Mouse (Mus musculus) neural tube, embryonic 15.5 days (tissue): ENCODE measurements around the gene Bicdl1. TPM values are rescaled to one million over a fixed set of nuclear protein-coding genes. Genes with fewer than 3 reads are reported as not detected.
A peak's percentile ranks its signal among the peaks of the same experiment; 100 is the strongest.

ENCODE experiments used
- ATAC-seq: fragments of 200-750 bp; cut with Nextera tagmentation; 2 replicates; pipeline ENCODE4 v1.8.0; 2017; ENCODE audit warnings: mild to moderate bottlenecking, moderate TSS enrichment, moderate library complexity; ENCODE audit not compliant: low FRiP score
- H3K27ac ChIP-seq: fragments of 300-500 bp; sonication (generic); replicated peaks from 2 replicates; pipeline ENCODE4 v1.5.1; 2015; ENCODE audit warnings: mild to moderate bottlenecking, inconsistent platforms
- H3K27me3 ChIP-seq: fragments of 300-500 bp; sonication (generic); replicated peaks from 2 replicates; pipeline ENCODE4 v1.6.1; 2015; ENCODE audit warnings: inconsistent platforms
- H3K36me3 ChIP-seq: fragments of 300-500 bp; sonication (generic); 2 replicates; pipeline ENCODE4 v1.6.1; 2015; ENCODE audit warnings: inconsistent platforms
- H3K4me1 ChIP-seq: fragments of 300-500 bp; sonication (generic); 2 replicates; pipeline ENCODE4 v1.6.1; 2015; ENCODE audit warnings: inconsistent platforms
- H3K4me2 ChIP-seq: fragments of 300-500 bp; sonication (generic); 2 replicates; pipeline ENCODE4 v1.6.1; 2015; ENCODE audit warnings: inconsistent platforms, mild to moderate bottlenecking, moderate library complexity
- H3K4me3 ChIP-seq: fragments of 300-500 bp; sonication (generic); replicated peaks from 2 replicates; pipeline ENCODE4 v1.5.1; 2015; ENCODE audit warnings: mild to moderate bottlenecking, inconsistent platforms
- H3K9ac ChIP-seq: fragments of 300-500 bp; sonication (generic); replicated peaks from 2 replicates; pipeline ENCODE4 v1.6.1; 2015; ENCODE audit warnings: mild to moderate bottlenecking, inconsistent platforms
- H3K9me3 ChIP-seq: fragments of 300-500 bp; sonication (generic); replicated peaks from 2 replicates; pipeline ENCODE4 v1.6.1; 2016; ENCODE audit warnings: inconsistent platforms
- WGBS: fragments of 180-500 bp; shearing (Covaris S2); methylation state at CpG from one replicate; pipeline ENCODE4 v1.1.7; 2015; ENCODE audit warnings: mixed read lengths; 5-methylcytosine and 5-hydroxymethylcytosine counted together
- polyA plus RNA-seq: library from polyadenylated mRNA; unstranded; fragments of >200 nt; fragmentation: Nextera tagmentation; extraction: Ambion mirVana; gene quantifications from 2 replicates; pipeline ENCODE4 v1.2.1, GENCODE M21; 2015

The Bicdl1 gene
- polyA plus RNA-seq, 1 experiment from 2014 or later, result 44.0 TPM

- ATAC-seq, result no peak
- no peaks in the 10 kb centered on the region for H3K36me3 ChIP-seq
- H3K4me2 ChIP-seq, result no peak overlapping the region
- H3K9me3 ChIP-seq, result no peaks in the 10 kb centered on the region
- H3K4me1 ChIP-seq, result peaks cover 3% of the 10 kb centered on the region; the same call in 1 of the 2 replicates
- no peak overlapping the region for H3K9ac ChIP-seq
- no peak overlapping the region for H3K27ac ChIP-seq
- no peak overlapping the region for H3K4me3 ChIP-seq
- H3K27me3 ChIP-seq, result no peaks in the 10 kb centered on the region
- WGBS, result 82% methylated on average over 4 of the region's 4 CpGs
These were observed 30.2 kb downstream of the Bicdl1 start for GRCm38 (mm10) chr5:115701215-115701614.

GRCm38 (mm10) chr5:115696811-115697210 lies 34.6 kb downstream of the Bicdl1 start:
- Histone ChIP-seq H3K4me1 (peaks cover 7% of the 10 kb centered on the region), H3K36me3 (no peaks in the 10 kb centered on the region), H3K9me3 (no peaks in the 10 kb centered on the region), H3K27me3 (no peaks in the 10 kb centered on the region), H3K9ac (no peak overlapping the region), H3K27ac (no peak overlapping the region), H3K4me3 (no peak overlapping the region), H3K4me2 (no peak overlapping the region)
- ATAC-seq, result no peak
- WGBS, result 86% methylated on average over 5 of the region's 5 CpGs

GRCm38 (mm10) chr5:115695191-115695770 lies 36.1 kb downstream of the Bicdl1 start:
- H3K4me1 ChIP-seq, result peaks cover 7% of the 10 kb centered on the region
- no peak for ATAC-seq
- H3K4me3 ChIP-seq, result no peak overlapping the region
- H3K9ac ChIP-seq, result no peak overlapping the region
- H3K9me3 ChIP-seq, result no peaks in the 10 kb centered on the region
- 40% methylated on average over 6 of the region's 6 CpGs for WGBS
- no peak overlapping the region for H3K4me2 ChIP-seq
- no peaks in the 10 kb centered on the region for H3K27me3 ChIP-seq
- no peaks in the 10 kb centered on the region for H3K36me3 ChIP-seq
- no peak overlapping the region for H3K27ac ChIP-seq

GRCm38 (mm10) chr5:115693271-115693670 lies 38.1 kb downstream of the Bicdl1 start:
- H3K36me3 ChIP-seq, result no peaks in the 10 kb centered on the region
- no peaks in the 10 kb centered on the region for H3K27me3 ChIP-seq
- ATAC-seq, result no peak
- no peaks in the 10 kb centered on the region for H3K9me3 ChIP-seq
- 57% methylated on average over 3 of the region's 3 CpGs for WGBS
- no peak overlapping the region for H3K4me3 ChIP-seq
- H3K9ac ChIP-seq, result no peak overlapping the region
- no peak overlapping the region for H3K27ac ChIP-seq
- no peak overlapping the region for H3K4me2 ChIP-seq
- peaks cover 4% of the 10 kb centered on the region; the same call in 1 of the 2 replicates for H3K4me1 ChIP-seq

GRCm38 (mm10) chr5:115686716-115687115 lies 44.7 kb downstream of the Bicdl1 start:
- H3K4me1 ChIP-seq, result no peaks in the 10 kb centered on the region
- WGBS, result 63% methylated on average over 7 of the region's 7 CpGs
- H3K9me3 ChIP-seq, result no peaks in the 10 kb centered on the region
- H3K27me3 ChIP-seq, result no peaks in the 10 kb centered on the region
- ATAC-seq, result no peak
- H3K4me2 ChIP-seq, result no peak overlapping the region
- H3K9ac ChIP-seq, result no peak overlapping the region
- no peak overlapping the region for H3K27ac ChIP-seq
- no peaks in the 10 kb centered on the region for H3K36me3 ChIP-seq
- no peak overlapping the region for H3K4me3 ChIP-seq

- ATAC-seq, result no peak
- H3K4me2 ChIP-seq, result no peak overlapping the region
- no peaks in the 10 kb centered on the region for H3K36me3 ChIP-seq
- no peaks in the 10 kb centered on the region for H3K4me1 ChIP-seq
- no peak overlapping the region for H3K4me3 ChIP-seq
- no peaks in the 10 kb centered on the region for H3K9me3 ChIP-seq
- no peak overlapping the region for H3K27ac ChIP-seq
- no peaks in the 10 kb centered on the region for H3K27me3 ChIP-seq
- WGBS, result 88% methylated on average over 10 of the region's 10 CpGs
- no peak overlapping the region for H3K9ac ChIP-seq
These were observed 46.3 kb downstream of the Bicdl1 start for GRCm38 (mm10) chr5:115685126-115685525.

GRCm38 (mm10) chr5:115671846-115672245 lies 59.6 kb downstream of the Bicdl1 start:
- Histone ChIP-seq H3K4me2 (no peak overlapping the region), H3K4me3 (no peak overlapping the region), H3K27me3 (no peaks in the 10 kb centered on the region), H3K27ac (no peak overlapping the region), H3K4me1 (no peaks in the 10 kb centered on the region), H3K9ac (no peak overlapping the region), H3K36me3 (peaks cover 13% of the 10 kb centered on the region), H3K9me3 (no peaks in the 10 kb centered on the region)
- WGBS, result 67% methylated on average over 8 of the region's 8 CpGs
- ATAC-seq, result no peak

GRCm38 (mm10) chr5:115670406-115670805 lies 61.0 kb downstream of the Bicdl1 start:
- peaks cover 4% of the 10 kb centered on the region; the same call in 1 of the 2 replicates for H3K4me1 ChIP-seq
- H3K4me3 ChIP-seq, result no peak overlapping the region
- H3K9me3 ChIP-seq, result no peaks in the 10 kb centered on the region
- H3K27me3 ChIP-seq, result no peaks in the 10 kb centered on the region
- no peak overlapping the region for H3K27ac ChIP-seq
- WGBS, result 87% methylated on average over 2 of the region's 2 CpGs
- no peak for ATAC-seq
- no peak overlapping the region for H3K4me2 ChIP-seq
- no peak overlapping the region for H3K9ac ChIP-seq
- peaks cover 14% of the 10 kb centered on the region for H3K36me3 ChIP-seq

- Histone ChIP-seq H3K36me3 (peaks cover 18% of the 10 kb centered on the region), H3K4me2 (no peak overlapping the region), H3K4me3 (no peak overlapping the region), H3K27ac (no peak overlapping the region), H3K9ac (no peak overlapping the region), H3K9me3 (no peaks in the 10 kb centered on the region), H3K27me3 (no peaks in the 10 kb centered on the region), H3K4me1 (peaks cover 4% of the 10 kb centered on the region; the same call in 1 of the 2 replicates)
- ATAC-seq, result no peak
- 90% methylated on average over 11 of the region's 11 CpGs for WGBS
These were observed 61.4 kb downstream of the Bicdl1 start for GRCm38 (mm10) chr5:115669974-115670373.

GRCm38 (mm10) chr5:115668986-115669385 lies 62.4 kb downstream of the Bicdl1 start:
- no peaks in the 10 kb centered on the region for H3K9me3 ChIP-seq
- no peak for ATAC-seq
- peaks cover 18% of the 10 kb centered on the region for H3K36me3 ChIP-seq
- H3K27ac ChIP-seq, result no peak overlapping the region
- H3K4me3 ChIP-seq, result no peak overlapping the region
- no peak overlapping the region for H3K9ac ChIP-seq
- WGBS, result 86% methylated on average over 12 of the region's 12 CpGs
- H3K27me3 ChIP-seq, result no peaks in the 10 kb centered on the region
- H3K4me1 ChIP-seq, result peaks cover 4% of the 10 kb centered on the region; the same call in 1 of the 2 replicates
- H3K4me2 ChIP-seq, result no peak overlapping the region

- no peak for ATAC-seq
- no peak overlapping the region for H3K9ac ChIP-seq
- no peak overlapping the region for H3K4me2 ChIP-seq
- no peaks in the 10 kb centered on the region for H3K27me3 ChIP-seq
- H3K9me3 ChIP-seq, result no peaks in the 10 kb centered on the region
- no peak overlapping the region for H3K4me3 ChIP-seq
- H3K27ac ChIP-seq, result no peak overlapping the region
- WGBS, result 25% methylated on average over 7 of the region's 7 CpGs
- H3K36me3 ChIP-seq, result peaks cover 23% of the 10 kb centered on the region; the same call in 1 of the 2 replicates
- H3K4me1 ChIP-seq, result peaks cover 4% of the 10 kb centered on the region; the same call in 1 of the 2 replicates
These were observed 63.5 kb downstream of the Bicdl1 start for GRCm38 (mm10) chr5:115667894-115668293.

GRCm38 (mm10) chr5:115667210-115667609 lies 64.2 kb downstream of the Bicdl1 start:
- Histone ChIP-seq H3K36me3 (peaks cover 28% of the 10 kb centered on the region; the same call in 1 of the 2 replicates), H3K4me3 (no peak overlapping the region), H3K4me1 (peaks cover 4% of the 10 kb centered on the region; the same call in 1 of the 2 replicates), H3K9ac (no peak overlapping the region), H3K27ac (0 out of 2 replicates have a peak overlapping the region, but pooled peaks have one; percentile 11), H3K27me3 (no peaks in the 10 kb centered on the region), H3K9me3 (no peaks in the 10 kb centered on the region), H3K4me2 (no peak overlapping the region)
- ATAC-seq, result no peak
- WGBS, result 87% methylated on average over 8 of the region's 8 CpGs
